Mouse (Mus musculus) liver, embryonic 14.5 days (tissue): Measurements from ENCODE around the gene Hdac9. TPM values are rescaled to one million over a fixed set of nuclear protein-coding genes. Genes with fewer than 3 reads are reported as not detected.

Source experiments
- ATAC-seq: fragments of 200-750 bp; cut with Nextera tagmentation; 2 replicates; pipeline ENCODE4 v1.8.0; 2017; ENCODE audit warnings: moderate number of reproducible peaks, mild to moderate bottlenecking, moderate library complexity; ENCODE audit not compliant: insufficient read depth
- DNase-seq, 3 experiments: peaks; one replicate each; pipeline ENCODE4 v3.0.0-alpha.2; 2012 to 2013; ENCODE audit warnings: low read depth in 3 of 3, low spot score in 3 of 3
- H3K27ac ChIP-seq: fragments of 300-500 bp; sonication (generic); 2 replicates; pipeline ENCODE4 v1.5.1; 2014; ENCODE audit warnings: moderate library complexity, mild to moderate bottlenecking, control low read depth, inconsistent platforms
- H3K27me3 ChIP-seq: fragments of 300-500 bp; sonication (generic); 2 replicates; pipeline ENCODE4 v1.6.1; 2014; ENCODE audit warnings: mild to moderate bottlenecking, low read length, moderate library complexity; ENCODE audit not compliant: control insufficient read depth, insufficient read depth
- H3K36me3 ChIP-seq: fragments of 300-500 bp; sonication (generic); replicated peaks from 2 replicates; pipeline ENCODE4 v1.6.1; 2014; ENCODE audit warnings: low read depth; ENCODE audit not compliant: control insufficient read depth, insufficient read depth
- H3K4me1 ChIP-seq, 2 experiments: fragments of 200-500 bp in 1 of 2; fragments of 300-500 bp in 1 of 2; sonication (generic) in 1 of 2; replicated peaks; 2 replicates each; pipeline ENCODE4 v1.6.1; 2012 to 2014; ENCODE audit warnings: antibody characterized with exemption in 1 of 2, inconsistent platforms in 1 of 2, low read length in 1 of 2; ENCODE audit not compliant: control insufficient read depth in 2 of 2, insufficient read depth in 2 of 2
- H3K4me2 ChIP-seq: fragments of 300-500 bp; sonication (generic); 2 replicates; pipeline ENCODE4 v1.6.1; 2014; ENCODE audit warnings: low read depth, mild to moderate bottlenecking, control low read depth, moderate library complexity
- H3K4me3 ChIP-seq, 2 experiments: fragments of 200-500 bp in 1 of 2; fragments of 300-500 bp in 1 of 2; sonication (generic) in 1 of 2; 2 replicates each; pipeline ENCODE4 v1.5.1; 2012 to 2014; ENCODE audit warnings: low read depth in 2 of 2, low read length in 2 of 2, mild to moderate bottlenecking in 2 of 2, control low read depth in 1 of 2, inconsistent platforms in 1 of 2, moderate library complexity in 1 of 2; ENCODE audit not compliant: insufficient read depth in 1 of 2
- H3K9ac ChIP-seq: fragments of 300-500 bp; sonication (generic); replicated peaks from 2 replicates; pipeline ENCODE4 v1.6.1; 2014; ENCODE audit warnings: mild to moderate bottlenecking, control low read depth, moderate library complexity
- H3K9me3 ChIP-seq: fragments of 300-500 bp; sonication (generic); 2 replicates; pipeline ENCODE4 v1.6.1; 2016; ENCODE audit warnings: low read length, mixed read lengths; ENCODE audit not compliant: control insufficient read depth
- CTCF ChIP-seq: IDR thresholded peaks from 2 replicates; pipeline ENCODE4 v1.5.1; 2016; ENCODE audit warnings: antibody characterized with exemption, low read depth, control low read depth
- EP300 ChIP-seq: IDR thresholded peaks from 2 replicates; pipeline ENCODE4 v1.6.1; 2016; ENCODE audit warnings: antibody characterized with exemption, low read depth
- WGBS: fragments of 180-500 bp; shearing (Covaris S2); extraction: QIAGEN DNeasy Blood & Tissue Kit; methylation state at CpG from one replicate; pipeline ENCODE4 v1.1.7; 2014; ENCODE audit not compliant: insufficient replicate concordance; 5-methylcytosine and 5-hydroxymethylcytosine counted together
- polyA plus RNA-seq, 2 experiments: library from polyadenylated mRNA; depleted of rRNA in 1 of 2; stranded (reverse) in 1 of 2; unstranded in 1 of 2; fragments of >200 nt; fragmentation: Nextera tagmentation in 1 of 2; extraction: Ambion mirVana in 1 of 2; gene quantifications; 2 replicates each; pipeline versions ENCODE4 v1.2.1 to v1.2.3; 2012 to 2014

The Hdac9 gene
- polyA plus RNA-seq, 2 experiments = 1.3 to 1.4 TPM

DNA sequence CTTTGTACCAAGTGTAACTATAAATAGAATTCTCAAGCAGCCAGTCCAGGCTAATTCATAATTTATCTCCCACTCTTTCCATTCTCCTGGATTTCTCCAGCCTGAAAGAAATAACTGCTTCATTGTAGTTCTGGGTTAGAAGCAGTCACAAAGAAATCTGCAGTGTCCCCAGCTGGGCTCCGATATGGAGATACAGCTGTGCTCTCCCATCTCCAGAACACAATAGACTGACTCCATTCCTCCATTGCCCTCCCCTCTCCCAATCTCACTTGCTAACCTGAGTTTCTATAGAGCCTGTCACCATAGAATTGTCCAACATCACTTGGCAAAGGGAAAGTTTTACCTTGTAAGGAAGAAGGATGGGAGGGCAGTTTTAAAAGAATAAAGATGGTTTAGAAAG lies 218.9 kb downstream of the Hdac9 start:
- ATAC-seq = no peak
- WGBS = 69% methylated on average over 1 of the region's 1 CpGs
- Histone ChIP-seq H3K4me1 (no peaks in the 10 kb centered on the region), H3K9ac (no peak overlapping the region), H3K27me3 (no peaks in the 10 kb centered on the region), H3K36me3 (no peaks in the 10 kb centered on the region), H3K4me2 (no peak overlapping the region), H3K4me3 (no peak overlapping the region), H3K27ac (no peak overlapping the region), H3K9me3 (no peaks in the 10 kb centered on the region)
- TF ChIP-seq CTCF (no peak), EP300 (no peak)
- no peak for DNase-seq

- Histone ChIP-seq H3K9me3 (no peaks in the 10 kb centered on the region), H3K27ac (no peak overlapping the region), H3K36me3 (no peaks in the 10 kb centered on the region), H3K4me1 (no peaks in the 10 kb centered on the region), H3K4me3 (no peak overlapping the region), H3K9ac (no peak overlapping the region), H3K4me2 (no peak overlapping the region), H3K27me3 (no peaks in the 10 kb centered on the region)
- DNase-seq = no peak
- ATAC-seq = no peak
- no peak for TF ChIP-seq CTCF
- no peak for TF ChIP-seq EP300
- WGBS = 0% methylated on average over 1 of the region's 1 CpGs
These were observed 220.2 kb downstream of the Hdac9 start for GRCm38 (mm10) chr12:34696736-34697135.

- H3K27me3 ChIP-seq = no peaks in the 10 kb centered on the region
- H3K9me3 ChIP-seq = no peaks in the 10 kb centered on the region
- WGBS = 61% methylated on average over 4 of the region's 4 CpGs
- no peak for ATAC-seq
- no peak overlapping the region for H3K4me3 ChIP-seq
- no peak overlapping the region for H3K4me2 ChIP-seq
- no peak overlapping the region for H3K27ac ChIP-seq
- H3K4me1 ChIP-seq = no peaks in the 10 kb centered on the region
- no peak overlapping the region for H3K9ac ChIP-seq
- no peaks in the 10 kb centered on the region for H3K36me3 ChIP-seq
- no peak for DNase-seq
- no peak for TF ChIP-seq CTCF
- no peak for TF ChIP-seq EP300
These were observed 228.0 kb downstream of the Hdac9 start for GRCm38 (mm10) chr12:34688941-34689340.

DNA sequence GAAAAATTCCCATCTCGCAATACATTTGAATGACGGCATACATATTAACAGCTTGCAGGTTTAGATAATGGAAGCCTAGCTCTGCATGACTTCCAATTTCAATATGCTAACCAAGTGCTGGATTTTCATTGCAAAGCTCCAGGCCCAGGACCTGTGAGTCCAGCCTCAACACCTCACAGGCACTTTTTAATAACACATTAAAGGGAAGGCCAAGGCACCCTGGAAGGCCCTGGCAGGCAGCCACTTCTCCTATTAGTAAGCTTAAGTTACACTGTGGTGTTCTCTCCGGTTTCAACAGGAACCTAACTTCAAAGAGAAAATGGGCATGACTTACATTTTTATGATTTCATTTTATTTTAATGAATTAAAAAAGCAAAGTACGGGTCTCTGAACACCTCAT lies 233.5 kb downstream of the Hdac9 start:
- H3K36me3 ChIP-seq = no peaks in the 10 kb centered on the region
- H3K27me3 ChIP-seq = no peaks in the 10 kb centered on the region
- WGBS = 63% methylated on average over 4 of the region's 4 CpGs
- no peak overlapping the region for H3K4me2 ChIP-seq
- ATAC-seq (no peak), DNase-seq (no peak)
- no peak overlapping the region for H3K4me3 ChIP-seq
- no peaks in the 10 kb centered on the region for H3K4me1 ChIP-seq
- TF ChIP-seq EP300 (no peak), CTCF (no peak)
- H3K9me3 ChIP-seq = no peaks in the 10 kb centered on the region
- no peak overlapping the region for H3K27ac ChIP-seq
- no peak overlapping the region for H3K9ac ChIP-seq

- no peak overlapping the region for H3K4me3 ChIP-seq
- H3K27ac ChIP-seq = no peak overlapping the region
- H3K36me3 ChIP-seq = no peaks in the 10 kb centered on the region
- H3K9ac ChIP-seq = no peak overlapping the region
- 82% methylated on average over 3 of the region's 3 CpGs for WGBS
- no peak for TF ChIP-seq CTCF
- TF ChIP-seq EP300 = no peak
- H3K9me3 ChIP-seq = no peaks in the 10 kb centered on the region
- H3K27me3 ChIP-seq = no peaks in the 10 kb centered on the region
- ATAC-seq = no peak
- H3K4me2 ChIP-seq = no peak overlapping the region
- no peaks in the 10 kb centered on the region for H3K4me1 ChIP-seq
- no peak for DNase-seq
These were observed 234.2 kb downstream of the Hdac9 start for GRCm38 (mm10) chr12:34682657-34683056.
